Mouse (Mus musculus): ENCODE measurements around the gene Clec4f. TPM values are rescaled to one million over a fixed set of nuclear protein-coding genes. Genes with fewer than 3 reads are reported as not detected.
A peak's percentile ranks its signal among the peaks of the same experiment; 100 is the strongest.

The Clec4f gene
- total RNA-seq (2021), result under 1 TPM in 1 of 2 experiments, not detected in 1; 0.14 TPM

DNA sequence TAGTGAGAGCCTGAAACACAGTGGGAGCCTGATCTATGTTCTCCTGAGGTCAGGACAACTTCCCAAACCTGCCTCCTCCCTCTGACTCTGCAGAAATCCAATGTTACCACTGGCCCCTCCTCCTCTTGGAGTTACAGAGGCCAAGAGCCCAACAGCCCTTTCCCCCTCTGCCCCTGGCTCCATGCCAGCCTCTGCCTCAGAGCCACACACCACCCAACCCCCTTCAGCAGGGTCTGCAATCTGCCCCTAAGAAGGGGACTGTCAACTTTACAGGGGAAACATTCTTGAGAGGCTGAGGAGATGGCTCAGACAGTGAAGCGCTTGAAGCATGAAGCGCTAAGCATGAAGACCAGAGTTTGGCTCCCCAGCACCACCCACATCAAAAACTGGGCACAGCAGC lies at the start of gene Clec4f:
Gene Clec4f (minus strand): TSS at position 101 of the 400 bp plus-strand sequence.
- intact Hi-C loops (cut with DNase I), result no loop called here
- peak; percentile 3 for DNase-seq

DNA sequence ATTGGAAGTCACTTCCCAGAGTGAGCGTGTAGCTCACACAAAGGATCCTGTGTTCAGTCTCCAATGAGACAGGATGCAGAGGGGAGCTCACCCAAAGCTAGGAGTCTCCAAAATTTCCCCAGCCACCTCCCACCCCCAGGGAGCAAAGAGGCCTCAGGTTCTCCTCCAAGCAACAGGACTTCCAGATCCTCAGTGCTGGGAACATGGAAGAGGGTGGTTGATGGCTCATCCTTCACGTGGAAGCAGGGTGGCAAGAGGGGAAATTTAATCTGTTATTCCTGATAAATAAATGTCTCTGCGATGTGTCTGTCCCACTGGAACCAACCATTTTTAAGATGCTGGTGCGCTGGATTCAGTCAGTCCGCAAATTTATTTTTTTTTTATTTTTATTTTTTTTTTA lies 48.7 kb upstream of the Clec4f start:
- DNase-seq, result no peak
- intact Hi-C loops (cut with DNase I), result no loop called here

DNA sequence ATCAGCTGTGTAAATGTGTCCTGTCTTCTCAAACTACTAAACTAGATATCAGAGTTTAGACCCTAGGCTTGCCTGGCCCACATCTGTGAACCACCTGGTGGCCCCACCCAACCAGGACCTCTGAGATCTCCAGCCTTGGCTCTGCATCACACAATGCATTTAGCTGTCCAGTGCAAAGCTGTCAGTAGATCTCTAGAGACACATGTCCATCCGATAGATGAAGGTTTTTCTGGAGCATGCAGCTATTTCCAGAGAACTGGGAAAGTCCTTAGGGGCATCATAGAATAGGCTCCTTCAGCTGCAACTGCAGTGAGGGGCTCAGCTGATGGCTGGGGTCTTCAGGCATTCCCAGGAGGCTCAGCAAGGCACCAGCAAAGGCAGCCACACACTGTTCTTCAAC lies 48.3 kb upstream of the Clec4f start:
- intact Hi-C loops (cut with DNase I), result no loop called here
- DNase-seq, result no peak

DNA sequence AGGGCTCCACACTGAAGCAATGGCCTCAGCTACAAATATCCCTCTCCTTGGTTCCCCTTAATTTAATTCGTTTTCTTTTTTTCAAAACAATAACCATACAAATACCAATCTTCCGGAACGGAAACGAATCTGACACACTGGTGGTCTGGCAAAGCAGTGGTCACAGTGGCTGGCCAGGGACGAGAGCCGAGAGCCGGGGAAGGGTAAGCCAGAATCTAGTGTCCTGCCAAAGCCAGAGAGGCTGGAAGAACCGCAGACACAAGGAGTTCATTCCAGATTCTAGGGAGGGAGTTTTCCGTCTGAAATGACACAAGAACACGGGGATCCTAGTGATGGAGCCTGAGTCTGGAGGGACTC lies 47.7 kb upstream of the Clec4f start:
- intact Hi-C loops (cut with DNase I), result no loop called here
- no peak for DNase-seq

DNA sequence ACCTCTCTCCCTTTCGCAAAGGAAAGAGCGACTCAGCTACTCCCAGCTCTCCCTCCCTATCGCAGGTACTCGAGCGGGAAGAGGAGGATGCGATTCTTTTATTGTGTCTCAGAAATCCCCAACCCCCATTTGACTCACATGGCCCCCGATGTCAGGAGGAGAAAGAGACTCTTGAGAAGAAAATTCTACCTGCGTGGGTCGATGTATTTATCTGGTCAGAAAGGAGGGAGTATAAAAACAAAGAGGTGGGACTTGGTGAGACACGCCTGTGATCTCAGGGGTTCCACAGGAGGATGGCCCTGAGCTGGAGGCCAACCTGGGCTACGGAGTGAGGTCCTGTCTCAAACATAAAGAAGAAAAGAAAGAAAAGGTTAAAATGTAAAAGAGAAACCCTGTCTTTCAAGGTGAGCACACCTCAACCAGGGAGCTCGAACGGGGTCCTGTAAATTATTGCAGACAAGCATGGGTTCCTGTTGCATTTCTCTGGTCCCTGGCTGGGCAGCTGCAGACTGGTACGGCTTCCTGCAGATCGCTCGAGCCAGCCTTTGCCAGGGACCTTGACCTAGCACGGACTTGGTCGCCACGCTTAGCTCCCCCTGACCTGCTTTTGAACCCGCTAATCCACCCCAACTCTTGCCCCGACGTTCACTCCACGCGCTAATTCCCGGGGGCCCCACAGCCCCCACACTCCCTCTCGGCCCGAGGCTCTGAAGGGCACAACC lies 47.2 kb upstream of the Clec4f start:
- intact Hi-C loops (cut with DNase I), result no loop called here
- no peak for DNase-seq

DNA sequence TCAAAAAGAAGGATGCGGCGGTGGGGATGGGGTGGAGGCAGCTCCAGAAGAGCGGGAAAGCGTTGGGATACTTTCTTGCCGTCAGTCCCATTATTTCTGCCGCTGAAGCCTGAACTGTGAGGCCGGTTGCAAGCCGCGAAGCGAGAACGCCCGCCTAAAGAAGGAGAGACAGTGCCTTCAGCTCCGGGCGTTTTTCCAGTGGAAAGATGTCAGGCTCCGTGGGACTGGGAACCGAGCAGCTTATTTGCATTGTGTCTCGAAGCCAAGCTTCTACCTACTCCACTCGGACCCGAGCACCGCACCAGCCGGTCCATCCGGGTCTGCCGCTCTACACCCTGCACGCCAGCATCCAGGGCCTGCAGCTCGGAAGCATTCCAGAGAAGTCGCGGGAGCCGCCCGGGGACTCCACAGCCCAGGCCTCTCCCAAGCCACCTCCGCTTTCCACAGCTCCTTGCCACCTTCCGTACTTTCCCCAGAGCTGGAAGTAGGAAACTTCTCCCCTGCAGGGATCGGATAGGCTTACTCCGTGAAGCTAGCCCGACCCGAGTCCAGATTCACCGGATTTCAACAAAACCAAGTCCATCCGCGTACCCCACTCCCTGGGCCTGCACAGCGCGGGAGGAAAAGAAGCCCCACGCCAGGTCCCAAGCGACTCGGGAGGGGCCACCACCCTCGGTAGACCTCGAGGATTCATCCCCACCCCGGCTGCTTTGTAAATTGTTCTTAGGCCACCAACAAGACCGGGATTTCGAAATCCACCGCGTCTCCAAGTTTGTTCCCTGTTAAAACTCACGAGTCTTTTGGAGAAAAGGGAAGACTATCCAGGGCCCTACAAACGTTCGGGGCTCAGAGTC lies 46.4 kb upstream of the Clec4f start:
- DNase-seq, result no peak
- intact Hi-C loops (cut with DNase I), result no loop called here

DNA sequence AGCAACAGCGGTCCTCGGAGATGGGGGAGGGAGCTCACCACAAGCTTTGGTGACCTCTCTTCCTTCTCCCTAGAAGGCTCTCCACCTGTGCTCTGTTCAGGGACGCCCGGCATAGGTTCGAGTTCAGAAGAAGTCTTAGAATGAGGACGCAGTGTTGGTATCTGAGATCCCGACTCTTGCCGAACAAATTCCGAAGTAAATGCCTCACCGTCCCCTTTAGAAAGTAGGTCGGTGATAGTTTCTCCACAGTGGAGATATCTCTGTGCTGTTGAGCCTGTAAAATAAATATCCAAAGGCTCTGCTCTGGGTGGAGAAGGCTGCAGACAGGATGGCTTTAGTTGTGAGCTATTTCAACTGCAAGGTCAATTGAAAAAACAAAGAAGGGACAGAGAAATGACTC lies 45.0 kb upstream of the Clec4f start:
- intact Hi-C loops (cut with DNase I), result no loop called here
- no peak for DNase-seq

DNA sequence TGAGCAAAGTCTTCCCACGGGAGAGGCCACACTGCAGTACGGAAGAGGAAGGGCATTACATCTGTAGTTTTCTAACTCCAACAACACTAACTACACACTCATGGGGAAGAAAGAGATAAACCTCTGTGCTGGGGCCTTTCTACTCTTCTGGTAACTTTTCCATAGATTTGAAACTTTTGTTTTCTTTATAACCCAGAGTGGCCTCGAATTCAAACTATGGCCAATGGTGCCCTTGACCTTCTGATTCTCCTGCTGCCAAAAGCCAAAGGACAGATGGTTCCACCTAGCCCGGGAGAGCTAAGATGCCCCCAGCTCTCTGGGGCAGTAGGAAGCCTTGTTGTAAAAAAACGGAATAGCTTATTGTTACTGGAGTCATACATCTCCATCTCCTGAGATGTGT lies 44.0 kb upstream of the Clec4f start:
- intact Hi-C loops (cut with DNase I), result no loop called here
- no peak for DNase-seq

DNA sequence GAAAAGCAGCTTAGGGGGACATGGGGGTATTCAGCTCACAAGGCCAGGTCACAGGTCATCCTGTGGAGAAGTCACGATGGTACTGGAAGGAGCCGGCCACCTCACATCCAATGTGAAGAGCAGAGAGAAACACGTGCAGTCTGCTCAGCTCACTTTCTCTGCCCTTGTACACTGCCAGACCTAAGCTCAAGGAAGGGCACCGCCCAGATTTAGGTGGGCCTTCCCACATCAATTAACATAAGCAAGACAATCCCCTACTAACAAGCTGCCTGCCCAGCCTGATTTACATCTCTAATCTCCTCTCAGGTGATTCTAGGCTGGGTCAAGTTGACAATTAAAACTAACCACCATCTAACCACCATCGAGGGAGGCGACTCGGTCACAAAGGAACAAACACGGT lies 41.9 kb upstream of the Clec4f start:
- intact Hi-C loops (cut with DNase I), result no loop called here
- no peak for DNase-seq

DNA sequence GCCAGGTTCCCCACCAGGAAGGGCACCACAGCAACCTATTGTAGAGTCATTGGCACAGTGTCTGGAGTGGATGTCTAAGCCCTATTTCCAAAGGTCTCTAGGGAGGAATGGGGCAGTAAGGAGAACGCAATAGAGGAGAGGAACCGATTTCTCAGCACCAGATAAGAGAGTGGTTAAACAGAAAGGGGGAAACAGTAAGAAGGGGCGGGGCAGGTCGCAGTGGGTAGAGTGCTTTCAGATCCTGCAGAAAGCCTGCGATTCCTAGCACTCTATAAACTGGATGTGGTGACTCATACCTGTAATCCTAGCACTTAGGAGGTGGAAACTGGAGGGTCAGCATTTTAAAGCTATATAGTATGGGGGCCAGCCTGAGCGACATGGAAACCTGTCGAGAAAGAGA lies 40.7 kb upstream of the Clec4f start:
- intact Hi-C loops (cut with DNase I), result no loop called here
- no peak for DNase-seq

DNA sequence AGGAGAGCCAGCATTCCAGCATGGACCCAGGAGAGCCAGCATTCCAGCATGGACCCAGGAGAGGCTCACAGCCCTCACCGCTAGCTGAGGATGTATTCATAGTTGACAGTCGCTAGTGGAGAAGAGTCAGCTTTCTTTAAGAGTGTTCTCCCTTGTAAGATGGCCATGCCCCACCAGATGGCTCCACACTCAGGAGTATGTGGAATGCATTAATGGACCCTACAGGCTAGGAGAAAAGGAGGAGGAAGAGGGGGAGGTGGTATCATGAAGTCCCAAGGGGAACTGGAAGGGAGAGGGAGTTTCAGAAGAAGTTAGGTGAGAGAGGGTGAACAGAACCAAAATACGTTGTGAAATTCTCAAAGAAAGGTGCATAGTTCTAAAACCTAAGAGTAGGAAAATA lies 39.7 kb upstream of the Clec4f start:
- DNase-seq, result no peak
- intact Hi-C loops (cut with DNase I), result no loop called here

DNA sequence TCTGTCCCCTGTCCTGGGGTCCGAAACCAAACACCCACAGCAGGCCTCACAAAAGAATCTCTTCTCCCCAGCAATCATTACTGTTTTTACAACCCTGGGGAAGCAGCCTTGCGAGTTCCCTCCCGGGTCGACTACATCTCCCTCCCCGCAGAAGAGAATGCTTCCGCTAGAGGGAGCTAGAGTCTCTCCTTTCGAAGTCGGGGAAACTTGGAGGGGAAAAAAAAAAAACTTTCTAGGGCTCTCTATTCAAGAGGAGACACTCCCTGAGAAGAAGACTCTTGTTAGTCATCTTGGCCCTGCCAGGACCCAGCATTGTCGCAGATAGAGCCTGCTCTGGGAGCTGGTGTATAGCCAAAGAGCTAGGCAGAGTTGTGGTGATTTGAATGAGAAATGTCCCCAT lies 37.8 kb upstream of the Clec4f start:
- intact Hi-C loops (cut with DNase I), result no loop called here
- DNase-seq, result peak; percentile 54

DNA sequence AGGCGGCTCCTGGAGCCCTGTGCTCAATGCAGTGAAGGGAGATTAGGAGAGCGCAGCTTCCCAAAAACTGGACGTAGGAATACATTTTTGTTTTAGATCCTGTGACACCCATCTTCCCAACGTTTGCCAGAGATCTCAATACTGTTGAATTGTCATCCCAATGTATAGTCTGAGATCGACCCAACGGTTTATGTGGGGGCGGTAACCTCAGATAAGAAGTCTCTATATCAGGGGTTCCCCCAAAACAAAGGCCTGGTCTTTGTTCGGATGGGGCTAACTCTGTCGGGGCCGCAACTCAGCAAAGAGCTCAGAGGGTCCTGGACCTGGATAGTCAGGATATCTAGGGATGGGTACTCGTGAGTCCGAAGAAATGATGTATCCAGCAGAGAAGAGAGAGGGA lies 37.0 kb upstream of the Clec4f start:
- DNase-seq, result no peak
- intact Hi-C loops (cut with DNase I), result no loop called here

DNA sequence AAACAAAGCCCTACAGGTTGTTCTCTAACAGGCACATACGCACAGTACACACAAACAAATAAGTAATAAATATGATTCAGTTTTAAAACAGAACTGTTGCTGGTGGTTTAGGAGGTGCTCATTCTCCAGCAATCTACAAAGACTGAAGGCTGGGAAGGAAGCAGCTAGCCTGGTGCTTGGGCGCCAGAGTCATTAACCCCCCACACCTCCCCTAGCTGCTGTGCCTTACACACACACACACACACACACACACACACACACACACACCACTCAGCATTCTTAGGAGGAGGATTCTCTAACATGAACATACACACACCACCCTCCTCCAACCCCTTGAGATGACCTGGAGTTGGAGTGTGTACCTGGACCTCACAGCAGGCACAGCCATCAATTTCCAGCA lies 34.9 kb upstream of the Clec4f start:
- intact Hi-C loops (cut with DNase I), result no loop called here
- no peak for DNase-seq

DNA sequence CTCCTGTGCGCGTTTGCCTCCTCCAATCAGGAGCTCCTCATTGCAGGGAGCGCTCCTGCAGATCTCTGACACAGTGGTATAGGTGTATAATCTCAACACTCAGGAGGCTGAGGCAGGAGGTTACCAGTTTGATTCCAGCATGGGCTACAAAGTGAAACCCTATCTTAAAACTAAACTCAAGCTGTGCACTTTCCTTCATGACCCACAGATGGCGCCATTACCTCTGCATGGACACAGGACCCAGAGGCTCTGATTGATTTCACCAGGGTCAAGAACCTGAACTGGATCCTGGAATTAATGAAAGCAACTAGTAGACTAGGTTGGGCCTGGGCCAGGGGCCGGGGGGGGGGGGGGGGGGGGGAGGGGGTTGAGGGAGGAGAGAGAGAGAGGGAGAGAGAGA lies 34.3 kb upstream of the Clec4f start:
- peak; percentile 44 for DNase-seq
- intact Hi-C loops (cut with DNase I), result no loop called here

DNA sequence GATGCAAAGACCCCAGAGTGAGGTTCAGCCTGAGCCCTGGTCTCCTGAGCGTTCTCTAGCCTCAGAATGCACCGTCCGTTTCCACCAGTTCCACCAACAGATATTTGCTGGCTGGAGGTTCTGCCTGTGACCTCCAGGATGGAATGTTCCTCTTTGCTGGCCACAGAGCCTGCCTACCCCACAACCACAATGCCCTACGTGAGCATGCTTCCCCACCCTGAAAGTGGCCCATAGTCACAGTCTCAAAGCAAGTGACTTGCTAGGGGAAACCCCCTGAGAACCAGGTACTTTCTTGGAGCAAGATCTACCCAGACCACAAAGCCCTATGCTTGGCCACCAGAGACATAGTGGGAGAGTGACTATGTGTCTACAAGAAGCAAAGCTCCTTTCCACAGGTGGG lies 33.4 kb upstream of the Clec4f start:
- no peak for DNase-seq
- intact Hi-C loops (cut with DNase I), result no loop called here

DNA sequence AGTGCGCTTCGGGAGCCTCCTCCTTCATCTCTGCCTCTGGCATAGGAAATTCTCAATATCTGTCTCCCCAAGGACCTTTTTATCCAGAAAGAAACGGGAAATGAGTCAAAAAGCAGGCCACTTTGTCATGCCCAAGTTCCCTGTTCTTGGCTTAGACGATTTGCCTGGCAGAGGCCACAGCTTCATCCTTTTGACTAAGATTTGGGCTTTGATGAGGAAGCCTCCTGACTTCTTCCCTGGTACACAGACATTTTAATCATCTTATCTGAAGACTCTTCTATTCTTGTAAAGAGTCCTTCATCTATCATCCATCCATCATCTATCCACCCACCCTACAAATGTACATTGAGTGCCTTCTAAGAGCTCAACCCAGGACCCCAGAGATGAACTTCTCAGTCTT lies 21.8 kb upstream of the Clec4f start, which contains the start of gene Cd207:
Gene Cd207 (minus strand): TSS at position 101 of the 400 bp plus-strand sequence.
- no peak for DNase-seq
- intact Hi-C loops (cut with DNase I), result no loop called here

DNA sequence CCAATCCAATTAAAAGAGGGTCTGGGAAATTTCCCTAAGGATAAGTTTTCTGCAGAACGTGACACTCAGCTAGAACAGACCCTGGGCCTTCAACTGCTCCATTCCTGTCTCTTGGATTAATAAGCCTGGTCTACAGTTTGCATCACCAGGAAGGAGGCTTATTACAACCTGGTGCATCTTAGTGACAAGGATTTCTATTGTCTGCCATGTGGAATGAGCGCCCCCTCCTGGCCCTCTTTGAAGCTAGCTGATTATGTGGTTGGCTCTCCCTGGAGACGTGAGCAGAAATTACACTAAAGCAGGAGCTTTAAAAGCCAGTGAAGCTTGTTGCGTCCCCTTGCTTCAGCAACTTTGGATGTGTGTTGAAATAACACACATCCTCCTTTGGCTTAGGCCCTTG lies 17.4 kb upstream of the Clec4f start:
- peak; percentile 83 for DNase-seq
- intact Hi-C loops (cut with DNase I), result loop anchor here (2.0 kb wide), 1 partner anchor 89 kb away; no protein-coding TSS in a partner anchor

DNA sequence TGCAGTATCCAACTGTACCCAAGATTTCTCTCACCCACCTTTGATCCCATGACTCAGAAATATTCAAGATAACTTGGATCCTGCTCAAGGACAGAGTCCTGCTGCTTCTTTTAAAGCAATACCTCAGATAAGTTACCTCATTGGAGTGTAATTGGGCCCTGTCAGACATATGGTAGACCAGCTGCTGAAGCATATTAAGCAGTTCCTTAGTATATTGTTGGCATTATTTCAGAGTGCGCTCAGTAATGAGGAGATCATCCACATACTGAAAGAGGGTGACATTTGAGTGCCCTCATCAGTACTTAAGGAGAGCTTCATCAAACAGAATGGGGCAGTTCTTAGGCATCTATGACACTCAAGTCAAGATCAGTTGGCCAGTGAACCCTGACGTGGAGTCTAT lies 9.0 kb upstream of the Clec4f start:
- DNase-seq, result no peak
- intact Hi-C loops (cut with DNase I), result no loop called here

DNA sequence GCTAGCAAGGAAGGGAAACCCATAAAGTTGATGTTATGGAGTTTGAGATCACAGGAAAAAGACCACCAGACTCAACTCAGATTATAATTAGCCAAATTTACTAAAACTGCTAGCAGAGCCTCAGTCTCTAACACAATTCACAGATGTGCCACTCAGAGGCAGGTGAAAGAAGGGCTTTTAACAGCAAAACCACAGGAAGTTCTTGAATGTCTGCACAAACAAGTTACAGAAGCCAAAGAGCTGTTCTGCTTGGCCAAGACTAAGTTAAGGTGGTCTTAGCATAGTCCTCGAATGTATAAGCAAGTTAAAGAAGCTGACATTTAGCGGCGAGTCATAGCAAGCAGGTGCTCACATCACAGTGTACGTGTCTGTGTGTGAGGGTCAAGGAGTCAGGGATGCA lies 4.8 kb upstream of the Clec4f start:
- DNase-seq, result no peak
- intact Hi-C loops (cut with DNase I), result no loop called here

DNA sequence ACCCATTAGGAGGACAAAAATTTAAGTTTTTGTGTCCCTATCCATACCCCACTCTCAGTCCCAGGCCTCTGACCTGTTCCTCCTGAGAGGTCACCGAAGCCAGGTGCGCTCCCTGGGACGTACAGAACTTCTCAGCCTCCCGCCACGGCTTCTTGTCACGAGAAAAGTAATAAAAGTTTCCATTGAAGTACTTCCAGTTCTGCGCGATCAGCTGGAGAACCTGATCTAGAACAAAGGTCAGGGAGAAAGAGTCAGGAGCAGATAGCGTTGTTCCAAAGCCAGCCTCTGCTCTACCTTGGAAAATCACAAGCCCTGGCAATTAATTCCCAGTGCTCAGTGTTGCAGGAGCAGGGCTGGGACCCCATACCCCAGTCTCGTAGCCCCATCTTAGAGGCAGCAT lies 9.3 kb downstream of the Clec4f start:
- DNase-seq, result no peak
- intact Hi-C loops (cut with DNase I), result no loop called here

DNA sequence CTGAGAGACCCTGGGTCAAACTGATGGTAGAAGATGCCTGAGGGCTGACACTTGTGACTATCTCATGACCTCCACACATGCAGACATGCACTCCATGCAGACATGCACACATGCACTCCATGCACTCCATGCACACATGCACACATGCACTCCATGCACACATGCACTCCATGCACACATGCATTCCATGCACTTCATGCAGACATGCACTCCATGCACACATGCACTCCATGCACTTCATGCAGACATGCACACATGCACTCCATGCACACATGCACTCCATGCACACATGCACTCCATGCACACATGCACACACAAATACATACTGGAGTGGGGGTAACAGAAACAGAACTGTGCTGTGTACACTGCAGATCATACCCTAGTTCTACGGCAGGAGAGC lies 20.7 kb downstream of the Clec4f start:
- DNase-seq, result no peak
- intact Hi-C loops (cut with DNase I), result no loop called here

All from left cerebral cortex, postnatal 4 days (tissue).